Mouse (Mus musculus) embryo, embryonic 9.5 days (tissue): ENCODE measurements around the gene Vwa3b.

Experiments used
- DNase-seq: peaks from one replicate; pipeline ENCODE4 v3.0.0-alpha.2; 2017; ENCODE audit errors: extremely low spot score

Gene Vwa3b

GRCm38 (mm10) chr1:37063053-37063452 lies 36.7 kb downstream of the Vwa3b start:
- DNase-seq, result no peak

DNA sequence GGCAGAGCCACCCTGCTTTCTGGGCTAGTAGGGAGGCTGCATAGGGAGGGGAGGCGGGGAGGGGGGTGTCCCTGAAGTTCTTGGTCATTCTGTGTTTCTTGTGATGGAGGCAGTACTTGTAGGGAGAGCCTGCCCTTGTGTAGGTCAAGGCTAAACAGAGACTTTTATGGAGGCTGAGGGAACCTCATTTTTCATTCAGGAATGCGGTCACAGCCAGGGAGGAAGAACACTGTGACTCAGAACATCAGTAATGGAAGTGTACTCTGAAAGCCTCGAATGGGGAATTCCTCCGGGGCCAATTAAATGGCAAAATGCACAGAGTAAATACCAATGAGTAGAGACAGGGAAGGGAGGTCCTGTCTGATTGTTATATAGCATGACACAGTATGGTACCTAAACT lies 37.4 kb downstream of the Vwa3b start:
- no peak for DNase-seq

DNA sequence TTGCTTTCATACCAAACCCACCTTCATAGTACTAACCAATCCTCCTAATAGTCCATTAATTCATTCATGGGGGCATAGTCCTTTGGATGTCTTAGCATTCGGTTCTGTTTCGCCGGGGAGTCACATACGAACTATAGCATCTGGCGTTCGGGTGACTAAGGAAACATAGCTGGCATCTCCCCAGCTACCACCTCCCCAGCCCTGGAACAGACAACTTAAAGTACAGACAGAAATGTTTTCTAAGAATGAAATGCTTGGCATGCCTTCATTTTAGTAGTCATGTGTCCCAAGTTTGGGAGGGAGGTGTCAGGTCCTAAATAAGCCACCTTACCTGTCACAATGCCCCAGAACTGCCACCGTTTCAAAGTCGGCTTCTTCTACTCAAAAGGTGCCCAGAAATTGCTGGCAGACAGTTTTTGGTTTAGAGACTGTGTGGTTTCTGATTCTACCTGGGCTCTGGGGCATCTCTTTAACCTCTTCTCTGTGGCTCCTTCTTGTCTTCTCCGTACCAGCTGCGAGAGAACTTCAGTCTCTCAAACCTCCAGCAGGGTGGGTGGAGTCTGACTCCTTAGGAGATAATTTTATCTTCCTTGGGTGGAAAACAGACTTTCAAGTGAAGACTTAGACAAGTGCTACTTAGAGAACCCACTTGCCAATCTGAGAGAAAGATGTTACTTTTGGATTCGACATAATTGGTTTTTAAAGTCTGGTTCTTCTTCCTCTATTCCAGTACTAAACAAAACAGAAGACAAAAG lies 39.4 kb downstream of the Vwa3b start:
- DNase-seq, result no peak

- DNase-seq, result no peak
Observed at GRCm38 (mm10) chr1:37075759-37076158, 49.4 kb downstream of the Vwa3b start.

DNA sequence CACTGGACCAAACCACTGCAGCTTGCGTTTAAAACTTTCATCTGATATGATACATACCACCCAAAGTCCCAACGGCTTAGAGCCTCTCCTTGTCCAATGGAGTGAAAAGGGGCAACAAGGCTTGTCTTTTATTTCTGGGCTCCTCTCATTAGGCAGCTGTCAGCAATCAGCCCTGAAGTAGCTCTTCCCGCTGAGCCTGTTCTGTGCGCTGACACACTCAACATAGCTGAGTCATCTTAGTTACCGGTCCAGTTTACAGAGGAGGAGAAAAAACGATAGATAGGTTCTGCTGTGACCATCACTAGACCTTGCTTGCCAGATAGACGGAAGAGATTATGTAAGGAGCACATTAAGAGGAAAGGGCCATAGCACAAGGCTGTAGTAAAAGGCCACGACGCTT lies 50.9 kb downstream of the Vwa3b start:
- no peak for DNase-seq

DNA sequence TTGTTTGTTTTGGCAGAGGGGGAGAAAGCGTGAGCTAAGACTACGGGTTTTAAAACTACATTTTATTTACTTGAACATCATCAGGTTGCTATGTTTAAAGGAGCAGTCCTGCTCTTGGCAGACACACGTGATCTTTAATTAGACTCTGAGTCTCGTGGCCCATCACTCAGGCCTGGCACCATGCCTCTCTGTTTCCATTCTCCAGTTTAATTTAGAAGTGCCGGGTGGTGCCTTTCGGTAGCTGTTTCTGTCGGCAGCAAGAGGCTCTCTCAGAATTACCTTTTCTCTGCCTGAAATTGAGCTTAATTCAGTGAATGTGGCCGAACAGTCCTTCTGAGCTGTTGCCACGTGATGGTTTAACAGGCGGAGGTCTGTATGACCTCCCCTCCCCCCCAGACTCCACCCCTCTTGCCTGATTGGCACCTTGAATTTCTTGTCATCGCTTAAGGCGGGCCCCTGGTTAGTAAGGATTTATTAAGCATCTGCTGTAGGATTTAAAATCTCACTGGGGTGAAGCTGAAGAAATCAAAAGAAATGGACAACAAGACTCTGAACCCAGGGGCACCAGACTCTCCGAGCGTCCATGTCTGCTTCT lies 51.7 kb downstream of the Vwa3b start:
- DNase-seq, result no peak

DNA sequence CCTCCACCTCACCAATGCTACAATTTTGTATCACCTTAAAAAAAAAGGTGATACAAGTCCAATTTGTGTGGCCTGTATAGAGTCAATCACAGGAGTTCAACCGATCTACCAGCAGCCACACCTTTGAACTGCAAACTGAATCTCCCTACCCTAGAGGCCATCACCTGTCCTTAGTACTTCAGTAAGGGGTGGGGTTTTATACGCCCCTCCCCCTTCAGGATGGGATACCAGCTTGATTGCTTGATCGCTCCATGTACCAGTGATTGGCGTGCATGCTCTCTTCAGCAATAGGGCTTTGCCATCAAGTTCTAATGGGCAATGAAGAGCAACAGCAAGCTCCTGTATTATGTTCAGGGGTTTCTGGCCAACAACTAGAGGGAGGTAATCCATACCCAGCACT lies 54.0 kb downstream of the Vwa3b start:
- DNase-seq, result no peak

GRCm38 (mm10) chr1:37081376-37082214 lies 55.2 kb downstream of the Vwa3b start:
- DNase-seq, result no peak

- no peak for DNase-seq
Observed at GRCm38 (mm10) chr1:37082215-37082464, 55.7 kb downstream of the Vwa3b start.

- DNase-seq, result no peak
Observed at GRCm38 (mm10) chr1:37084075-37084474, 57.7 kb downstream of the Vwa3b start.

DNA sequence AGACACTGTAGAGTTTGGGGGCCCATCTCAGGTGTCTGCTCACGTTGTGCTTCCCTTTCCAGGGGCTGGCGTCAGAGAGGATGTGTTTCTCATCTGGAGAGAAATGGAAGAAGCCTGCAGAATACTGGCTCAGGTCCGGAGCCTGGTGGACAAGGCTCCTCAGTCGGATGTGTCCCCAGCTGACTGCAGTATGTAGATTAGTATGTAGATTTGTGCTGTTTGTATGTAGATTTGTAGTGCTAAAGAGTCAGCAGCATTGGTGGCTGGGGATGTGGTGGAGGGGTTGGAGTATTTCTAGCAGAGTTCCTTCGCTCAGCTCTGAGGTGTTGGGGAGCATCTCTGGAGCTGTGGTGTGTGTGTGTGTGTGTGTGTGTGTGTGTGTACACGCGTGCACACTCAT lies 58.8 kb downstream of the Vwa3b start:
- no peak for DNase-seq

DNA sequence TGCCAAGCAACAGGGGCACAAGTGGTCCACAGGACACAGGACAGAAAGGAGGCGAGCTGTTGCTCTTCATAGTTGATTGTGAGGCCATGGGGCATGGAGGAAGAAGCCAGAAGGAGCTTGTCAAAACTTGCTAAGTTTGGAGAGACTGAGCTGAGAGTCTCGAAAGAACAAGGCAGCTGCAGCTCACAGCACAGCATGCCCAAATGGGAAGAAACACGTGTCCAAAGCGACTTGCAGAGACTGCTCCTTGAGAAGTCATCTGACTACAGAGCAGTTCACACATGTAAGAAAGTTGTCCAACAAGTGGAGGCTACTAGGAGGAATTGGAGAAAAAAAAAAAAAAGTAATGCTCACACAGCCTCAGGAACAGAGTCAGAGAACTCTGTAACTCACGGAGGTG lies 62.8 kb downstream of the Vwa3b start:
- DNase-seq, result no peak

DNA sequence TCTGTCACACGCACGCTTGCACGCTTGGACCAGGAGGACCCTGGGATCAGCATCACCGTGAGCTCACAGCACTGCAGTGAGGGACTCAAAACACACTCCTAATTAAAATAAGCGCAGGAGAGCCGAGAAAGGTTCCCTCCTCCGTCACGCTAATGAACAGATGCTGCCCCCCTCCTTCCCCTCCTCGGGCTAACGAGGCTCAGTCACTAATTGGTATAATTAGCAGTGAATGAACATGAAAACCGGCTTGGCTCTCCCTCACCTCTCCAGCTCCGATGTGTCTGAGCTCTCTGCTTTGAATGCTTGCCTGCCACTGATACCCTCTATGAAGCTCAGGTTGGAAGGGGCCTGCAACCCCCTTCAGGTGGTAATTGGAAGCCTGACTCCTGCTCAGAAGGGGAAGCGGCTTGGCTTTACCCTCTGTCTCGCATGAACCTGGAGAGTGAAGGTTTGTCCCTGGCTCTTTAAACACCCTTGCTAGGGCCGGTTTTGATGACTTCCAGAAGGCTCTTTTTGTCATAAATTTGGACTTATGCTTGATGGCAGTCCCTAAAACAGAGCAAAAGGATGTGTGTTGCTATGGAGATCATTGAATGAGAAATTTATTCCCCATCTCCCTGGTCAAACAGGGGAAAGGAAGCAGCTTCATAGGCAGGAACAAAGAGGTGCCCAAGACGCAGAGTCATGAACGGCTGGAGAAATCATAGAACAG lies 71.1 kb downstream of the Vwa3b start:
- DNase-seq, result no peak

DNA sequence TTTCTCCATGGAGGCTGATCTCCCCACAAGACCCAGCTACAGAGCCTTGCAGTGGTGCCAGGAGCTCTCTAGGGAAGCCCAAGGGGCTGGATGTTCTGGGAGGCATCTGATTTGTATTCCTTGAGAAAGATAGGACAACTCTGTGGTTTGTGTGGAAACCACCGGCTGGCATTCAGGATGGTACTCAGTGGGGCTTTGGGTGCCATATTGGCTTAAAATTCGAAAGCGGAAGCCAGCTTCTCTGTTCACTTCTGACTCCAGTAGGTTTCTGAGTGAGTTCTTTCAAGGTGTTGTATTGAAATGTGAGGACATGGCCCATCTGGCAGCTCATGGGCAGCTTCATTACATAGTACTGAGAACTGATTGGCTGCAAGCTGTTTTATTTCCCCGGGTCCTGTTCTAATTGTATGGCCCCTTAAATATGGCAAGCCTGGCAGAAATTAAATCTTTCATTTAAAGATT lies 71.7 kb downstream of the Vwa3b start:
- DNase-seq, result no peak

- DNase-seq, result no peak
Observed at GRCm38 (mm10) chr1:37100361-37100760, 74.0 kb downstream of the Vwa3b start.

DNA sequence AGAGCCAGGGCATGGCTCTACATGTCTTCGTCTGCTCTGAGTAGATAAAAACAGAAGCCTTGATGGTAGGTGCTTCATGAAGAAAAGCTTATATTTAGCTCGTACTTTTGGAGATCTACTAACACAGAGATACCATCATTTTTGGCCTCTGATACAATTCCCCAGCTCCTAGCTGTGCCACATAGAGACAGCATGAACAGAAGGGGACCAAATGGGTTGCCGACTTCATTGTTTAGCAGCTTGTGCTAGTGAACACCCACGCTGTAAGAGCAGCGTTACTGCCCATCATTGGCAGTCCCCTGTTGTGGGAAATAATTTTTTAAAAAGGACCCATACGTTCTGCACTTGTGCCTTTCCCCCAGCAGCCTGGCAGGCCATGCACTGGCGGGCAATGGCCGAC lies 74.6 kb downstream of the Vwa3b start:
- DNase-seq, result no peak

GRCm38 (mm10) chr1:37101717-37102116 lies 75.3 kb downstream of the Vwa3b start:
- no peak for DNase-seq

DNA sequence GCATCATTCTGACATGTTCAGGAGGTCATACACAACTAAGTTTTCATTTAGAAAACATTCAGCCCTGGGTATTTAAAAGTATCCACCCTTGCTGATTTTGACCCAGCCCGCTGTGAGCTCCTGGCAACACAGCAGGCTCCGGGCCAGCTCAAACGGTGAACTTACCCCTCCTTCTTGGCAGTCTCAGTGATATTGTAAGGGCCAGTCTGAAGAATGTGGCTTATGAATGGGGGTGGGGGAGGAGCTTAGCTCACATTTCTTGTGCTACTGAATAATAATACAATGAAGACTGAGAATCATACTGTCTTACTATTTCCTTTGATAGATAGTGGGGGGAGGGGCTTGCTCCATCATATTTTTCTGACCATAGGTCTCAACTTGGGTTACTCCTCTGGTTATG lies 78.8 kb downstream of the Vwa3b start:
- DNase-seq, result no peak

- DNase-seq, result no peak
Observed at GRCm38 (mm10) chr1:37113781-37114180, 87.4 kb downstream of the Vwa3b start.

DNA sequence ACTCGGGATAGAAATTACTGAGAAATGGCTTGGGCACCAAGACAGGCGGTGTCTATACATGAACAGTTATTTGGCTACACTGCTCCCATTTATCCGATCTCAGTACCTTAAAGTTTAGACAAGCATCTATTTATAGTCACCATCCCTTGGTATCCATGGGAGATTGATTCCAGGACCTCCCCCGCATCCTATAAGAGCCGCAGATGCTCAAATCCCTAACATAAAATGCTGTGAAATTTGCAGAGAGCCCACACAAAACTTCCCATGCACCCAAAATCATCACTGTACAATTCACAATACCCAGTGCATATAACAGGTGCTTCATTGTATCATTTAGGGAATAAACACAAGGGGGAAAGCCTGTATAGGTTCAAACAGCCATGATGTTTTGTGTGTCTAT lies 89.5 kb downstream of the Vwa3b start:
- no peak for DNase-seq

GRCm38 (mm10) chr1:37116574-37116973 lies 90.2 kb downstream of the Vwa3b start:
- DNase-seq, result no peak

GRCm38 (mm10) chr1:37117964-37118363 lies 91.6 kb downstream of the Vwa3b start:
- DNase-seq, result no peak
